Mouse (Mus musculus): Measurements from ENCODE around the gene Mrpl35. TPM values are rescaled to one million over a fixed set of nuclear protein-coding genes. Genes with fewer than 3 reads are reported as not detected.

Gene Mrpl35
- total and polyA plus RNA-seq, 3 experiments = 2.9 to 49.0 (median 43.0) TPM

GRCm38 (mm10) chr6:71801011-71801713 is 25.6 kb downstream of the Mrpl35 start:
- no peak for DNase-seq

GRCm38 (mm10) chr6:71799391-71799790 is 27.4 kb downstream of the Mrpl35 start:
- DNase-seq = peak; percentile 34

GRCm38 (mm10) chr6:71791771-71792170 is 35.0 kb downstream of the Mrpl35 start:
- DNase-seq = no peak

GRCm38 (mm10) chr6:71788348-71788747 is 38.4 kb downstream of the Mrpl35 start:
- no peak for DNase-seq

- peak; percentile 41 for DNase-seq
Measured at GRCm38 (mm10) chr6:71783165-71783564, 43.6 kb downstream of the Mrpl35 start.

GRCm38 (mm10) chr6:71780431-71780830 is 46.3 kb downstream of the Mrpl35 start:
- no peak for DNase-seq

- DNase-seq = no peak
Measured at GRCm38 (mm10) chr6:71779831-71780230, 46.9 kb downstream of the Mrpl35 start.

GRCm38 (mm10) chr6:71778016-71778415 is 48.8 kb downstream of the Mrpl35 start:
- DNase-seq = no peak

- peak; percentile 84 for DNase-seq
Measured at GRCm38 (mm10) chr6:71772636-71773208, 54.0 kb downstream of the Mrpl35 start.

GRCm38 (mm10) chr6:71772156-71772555 is 54.6 kb downstream of the Mrpl35 start:
- no peak for DNase-seq

- no peak for DNase-seq
Measured at GRCm38 (mm10) chr6:71771282-71771681, 55.5 kb downstream of the Mrpl35 start.

GRCm38 (mm10) chr6:71770856-71771255 is 55.9 kb downstream of the Mrpl35 start:
- DNase-seq = no peak

GRCm38 (mm10) chr6:71769901-71770690 is 56.7 kb downstream of the Mrpl35 start:
- DNase-seq = peak; percentile 54

- DNase-seq = no peak
Measured at GRCm38 (mm10) chr6:71767761-71768160, 59.0 kb downstream of the Mrpl35 start.

Other genes starting within 250 kb of the Mrpl35 start
- 10 to 100 TPM; 21.1 to 31.4 TPM for gene Kdm3a, start 194.0 kb downstream of the Mrpl35 start, total RNA-seq (2021)
- gene Kdm3a, start 194.0 kb downstream of the Mrpl35 start, polyA plus RNA-seq (2012; rRNA removed) = 3.1 and 3.3 TPM in 2 replicates
- 1 to 10 TPM; 5.4 to 5.8 TPM for gene Reep1, start 119.4 kb downstream of the Mrpl35 start, total RNA-seq (2021)
- 2.8 and 3.7 TPM in 2 replicates for gene Reep1, start 119.4 kb downstream of the Mrpl35 start, polyA plus RNA-seq (2012; rRNA removed)
- 100 to 1,000 TPM; 315 to 398 TPM for gene Immt, start 4.4 kb upstream of the Mrpl35 start, total RNA-seq (2021)
- gene Immt, start 4.4 kb upstream of the Mrpl35 start, polyA plus RNA-seq (2012; rRNA removed) = 96.6 and 110 TPM in 2 replicates
- 10 to 100 TPM; 97.0 to 98.1 TPM for gene Ptcd3, start 81.8 kb upstream of the Mrpl35 start, total RNA-seq (2021)
- 2.9 and 3.1 TPM in 2 replicates for gene Ptcd3, start 81.8 kb upstream of the Mrpl35 start, polyA plus RNA-seq (2012; rRNA removed)
- 10 to 100 TPM; 58.7 to 82.0 TPM for gene Polr1a, start 82.1 kb upstream of the Mrpl35 start, total RNA-seq (2021)
- gene Polr1a, start 82.1 kb upstream of the Mrpl35 start, polyA plus RNA-seq (2012; rRNA removed) = 33.3 and 36.0 TPM in 2 replicates